Mouse (Mus musculus) cerebellum, postnatal 14 days (tissue): ENCODE data around the gene Rcan1.
"Not testable (repeated sequence)": the region's sequence is repeated elsewhere in the genome, so short reads cannot be mapped to it uniquely, and the experiment has no call there.

Experiments
- DNase-seq, 2 experiments: peaks; one replicate each; pipeline ENCODE4 v3.0.0; 2021; ENCODE audit warnings: mixed read lengths in 2 of 2

Gene Rcan1

GRCm38 (mm10) chr16:92430731-92431130, 39.9 kb downstream of the Rcan1 start:
- no peak for DNase-seq

DNA sequence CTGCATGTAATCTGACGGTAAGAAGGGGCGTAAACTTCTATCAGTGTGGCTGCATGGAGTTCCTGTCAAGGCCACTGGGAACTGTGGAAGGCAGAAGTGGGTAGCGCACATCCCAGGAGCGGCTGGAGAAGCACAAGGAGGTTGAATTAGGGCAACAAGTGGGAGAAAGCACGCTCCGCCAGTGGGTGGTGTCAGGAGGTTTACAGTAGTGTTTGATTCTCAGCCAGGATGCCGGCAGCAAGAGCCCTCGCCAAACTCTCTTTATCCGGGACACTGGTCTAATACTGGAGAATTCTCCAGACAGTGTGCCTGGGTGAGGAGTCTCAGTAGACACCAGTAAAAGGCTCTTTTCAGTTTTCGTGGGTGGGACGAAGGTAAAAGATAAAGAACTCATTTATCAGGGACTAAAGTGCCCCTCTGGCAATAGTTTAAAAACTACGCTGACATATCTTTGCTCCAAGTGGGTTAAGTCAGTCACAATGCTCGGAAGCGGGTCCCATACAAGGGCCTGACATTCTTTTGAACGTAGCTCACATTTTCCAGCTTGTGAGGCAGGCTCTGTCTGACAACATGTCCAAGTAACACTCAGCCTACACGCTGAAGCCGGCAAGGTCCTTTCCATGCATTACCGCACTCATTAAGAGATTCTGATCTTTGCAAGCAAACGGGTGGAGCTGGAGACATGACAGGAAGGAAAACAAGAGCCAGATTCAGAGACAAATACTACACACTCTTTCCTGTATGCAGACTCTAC, 42.3 kb downstream of the Rcan1 start:
- no peak for DNase-seq

DNA sequence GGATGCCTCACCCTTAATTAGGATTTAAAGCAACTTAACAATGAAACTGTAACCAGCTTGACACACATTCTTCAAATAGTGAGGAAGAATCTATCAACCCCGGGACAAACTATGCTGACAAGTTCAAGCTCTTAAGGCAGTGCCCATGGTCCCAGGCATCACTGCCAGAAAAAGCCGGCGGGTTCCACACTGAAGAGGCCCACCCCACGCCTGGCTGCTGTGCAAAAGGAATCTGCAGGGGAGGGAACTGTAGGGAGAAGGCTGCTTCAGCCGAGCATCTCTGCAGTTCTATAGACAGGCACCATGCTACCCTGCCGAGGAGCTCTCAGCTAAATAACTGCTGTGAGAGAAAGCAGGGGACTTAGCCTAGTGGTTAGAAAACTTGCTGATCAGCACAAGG, 44.0 kb downstream of the Rcan1 start:
- no peak for DNase-seq

- DNase-seq = no peak
Measured at GRCm38 (mm10) chr16:92425875-92426274, 44.8 kb downstream of the Rcan1 start.

- peak; percentile 40 to 50 for DNase-seq
Measured at GRCm38 (mm10) chr16:92423363-92423762, 47.3 kb downstream of the Rcan1 start.

DNA sequence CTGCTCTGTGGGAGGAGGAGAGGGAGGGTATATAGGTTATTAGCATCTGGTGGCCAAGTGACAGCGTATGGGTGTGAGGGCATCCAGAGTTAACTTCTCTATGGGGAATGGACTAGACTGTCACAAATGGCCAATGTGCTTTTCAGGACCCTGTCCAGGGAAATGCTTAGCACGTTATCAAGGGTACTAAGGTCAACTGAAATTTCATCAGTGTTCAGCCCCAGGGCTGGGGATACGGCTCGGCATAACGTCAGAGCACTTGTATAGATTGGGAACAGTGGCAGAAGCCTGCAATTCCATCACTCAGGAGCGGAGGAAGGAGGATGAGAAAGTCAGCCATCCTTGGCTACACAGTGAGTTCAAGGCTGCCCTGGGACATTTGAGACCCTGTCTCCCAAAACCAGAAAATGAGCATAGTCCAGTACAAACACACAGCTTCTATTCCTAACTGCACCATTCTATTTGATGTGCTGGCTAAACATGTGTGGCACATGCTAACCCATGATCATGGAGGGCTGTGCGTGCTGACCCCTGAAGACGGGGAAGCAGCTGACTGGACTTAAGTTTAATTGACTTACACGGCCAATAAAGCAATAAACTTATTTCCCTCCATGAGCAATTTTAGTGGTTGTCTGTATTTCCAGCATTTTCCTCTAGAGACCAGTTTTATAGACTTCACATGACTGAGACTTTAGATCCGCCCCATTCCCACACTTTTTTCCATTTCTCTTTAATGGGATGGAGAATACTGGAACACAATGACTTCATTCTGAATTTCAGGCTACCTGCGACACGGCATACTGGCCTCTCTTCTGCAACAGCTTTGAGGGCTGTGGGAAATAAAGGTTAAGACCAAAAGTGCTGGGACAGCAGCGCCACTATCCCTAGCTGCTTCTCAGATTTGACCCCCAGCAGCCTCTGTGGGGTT, 48.0 kb downstream of the Rcan1 start:
- no peak for DNase-seq

GRCm38 (mm10) chr16:92421147-92421934, 49.3 kb downstream of the Rcan1 start:
- DNase-seq = peak in 1 of 2 experiments; percentile 59

- no peak for DNase-seq
Measured at GRCm38 (mm10) chr16:92420641-92421040, 50.0 kb downstream of the Rcan1 start.

- no peak for DNase-seq
Measured at GRCm38 (mm10) chr16:92419099-92419498, 51.6 kb downstream of the Rcan1 start.

DNA sequence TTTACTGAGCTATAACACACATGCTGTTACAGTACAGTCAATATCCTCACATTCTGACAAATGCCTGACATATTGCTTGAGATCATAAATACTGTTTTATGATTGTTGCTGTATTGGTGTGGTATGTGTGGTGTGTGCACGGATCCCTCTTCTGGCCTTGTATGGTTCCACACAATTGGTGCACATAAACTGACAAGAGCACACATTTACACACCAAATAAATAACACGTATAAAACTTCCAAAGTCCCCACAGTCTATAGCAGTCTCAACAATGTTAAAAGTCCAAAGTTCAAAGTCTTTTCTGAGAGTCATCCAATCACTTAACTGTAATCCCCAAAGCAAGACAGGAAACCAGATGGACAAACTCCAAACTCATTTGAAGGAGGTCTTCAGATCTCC, 53.4 kb downstream of the Rcan1 start:
- no peak for DNase-seq

DNA sequence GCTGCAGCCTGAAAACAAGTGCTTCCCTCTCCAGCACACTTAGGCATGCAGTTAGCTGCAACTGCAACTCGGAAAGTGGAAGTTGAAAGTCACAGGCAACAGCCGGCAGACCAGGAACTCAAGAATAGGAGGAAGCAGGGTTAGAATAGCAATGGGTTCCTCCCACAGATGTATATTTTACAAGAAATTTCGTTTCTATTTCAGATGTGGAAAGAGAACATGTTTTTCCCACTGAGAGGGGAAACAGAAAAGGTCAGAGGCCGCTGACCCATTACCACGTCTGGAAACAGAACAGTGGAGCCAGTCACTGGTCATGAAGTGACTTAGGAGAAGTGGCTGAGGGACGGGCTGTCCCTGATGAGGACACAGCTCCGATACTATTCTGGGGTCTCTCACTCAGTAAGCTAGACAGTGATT, 55.0 kb downstream of the Rcan1 start:
- no peak for DNase-seq

- not testable (repeated sequence) for DNase-seq
Measured at GRCm38 (mm10) chr16:92415038-92415437, 55.6 kb downstream of the Rcan1 start.

GRCm38 (mm10) chr16:92412888-92413287, 57.8 kb downstream of the Rcan1 start:
- no peak for DNase-seq

DNA sequence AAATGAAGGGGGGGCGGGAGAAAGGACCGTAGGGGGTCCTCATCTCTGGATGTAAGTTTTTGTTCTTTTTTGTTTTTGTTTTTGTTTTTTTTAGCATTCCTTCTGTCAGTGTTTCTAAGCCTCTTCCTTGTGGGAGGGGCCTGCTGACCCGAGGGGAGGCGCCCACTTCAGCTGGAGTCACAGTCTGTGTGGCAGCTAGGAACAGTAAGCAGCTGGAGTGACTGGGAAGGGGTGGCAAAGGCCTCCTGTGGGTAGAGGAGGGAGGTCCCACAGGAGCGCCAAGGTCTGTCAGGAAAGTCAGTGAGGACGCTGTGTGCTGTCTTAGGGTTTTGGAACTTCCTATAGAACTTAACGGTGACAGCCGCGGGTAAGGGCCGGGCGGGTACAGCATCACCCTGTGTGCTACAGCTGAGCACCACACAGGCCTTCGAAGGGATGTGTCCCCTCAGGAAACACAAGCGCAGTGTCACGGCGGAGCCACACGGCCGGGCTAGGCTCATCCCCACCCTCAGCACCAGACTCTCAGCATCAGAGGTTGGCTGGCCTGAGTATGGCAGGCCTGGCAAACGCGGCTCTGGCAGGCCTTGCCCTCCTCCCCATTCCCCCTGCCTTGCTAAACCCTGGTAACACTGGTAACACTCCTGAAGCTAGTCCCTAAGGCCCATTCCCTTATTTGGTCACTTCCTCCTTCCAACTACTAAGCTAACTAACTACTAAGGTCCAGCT, 58.5 kb downstream of the Rcan1 start:
- no peak for DNase-seq

DNA sequence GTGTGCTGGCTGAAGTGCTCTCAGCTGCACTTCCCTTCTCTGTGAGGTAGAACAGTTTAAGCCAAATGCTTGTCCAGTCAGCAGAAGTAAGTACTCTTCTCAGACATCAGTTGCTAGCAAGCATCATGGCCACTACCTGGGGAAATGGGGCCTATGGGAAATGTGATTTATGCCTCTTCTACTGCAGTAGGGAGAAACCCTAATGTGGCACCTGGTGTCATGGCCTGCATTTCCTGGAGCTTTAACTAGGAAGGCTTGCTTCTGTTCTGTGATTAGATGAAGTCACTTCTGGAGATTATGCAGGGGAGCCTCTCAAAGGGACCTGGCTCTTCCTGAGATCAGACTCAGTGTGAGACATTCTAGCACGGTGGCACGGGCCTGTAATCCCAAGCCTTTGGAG, 60.3 kb downstream of the Rcan1 start:
- no peak for DNase-seq

- DNase-seq = no peak
Measured at GRCm38 (mm10) chr16:92407883-92408282, 62.8 kb downstream of the Rcan1 start.

DNA sequence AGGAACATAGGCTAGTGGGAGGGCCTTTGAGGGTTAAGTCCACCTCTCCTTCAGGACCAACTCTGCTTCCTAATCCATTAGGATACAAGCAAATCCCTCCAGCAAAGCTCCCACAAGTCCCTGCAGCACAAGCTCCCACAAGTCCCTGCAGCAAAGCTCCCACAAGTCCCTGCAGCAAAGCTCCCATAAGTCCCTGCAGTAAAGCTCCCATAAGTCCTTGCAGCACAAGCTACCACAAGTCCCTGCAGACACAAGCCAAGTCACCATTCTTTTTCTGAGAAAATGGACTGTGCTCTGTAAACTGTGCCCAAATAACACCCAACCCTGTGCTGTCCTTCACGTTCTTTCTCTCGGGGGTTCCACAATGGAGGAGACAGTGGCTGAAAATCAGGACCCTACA, 66.5 kb downstream of the Rcan1 start:
- DNase-seq = no peak

DNA sequence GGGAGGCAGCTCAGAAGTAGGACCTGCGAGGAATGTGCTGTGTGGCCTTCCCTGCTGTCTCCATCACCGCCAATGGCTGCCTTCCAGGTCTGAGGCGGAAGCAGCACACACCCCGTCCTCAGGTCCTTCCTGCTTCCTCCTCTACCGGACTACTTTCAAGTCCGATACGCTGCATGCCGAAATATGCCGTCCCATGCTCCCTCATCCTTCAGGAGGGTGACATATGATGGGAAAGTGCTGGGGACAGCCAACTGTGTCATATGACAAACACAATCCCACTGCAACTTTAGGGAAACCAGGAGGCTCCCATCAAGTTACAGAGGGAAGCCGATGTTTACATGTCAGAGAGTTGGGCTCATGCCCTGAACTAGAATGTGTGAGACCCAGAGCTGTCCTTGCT, 67.6 kb downstream of the Rcan1 start:
- DNase-seq = peak in 1 of 2 experiments; percentile 40

DNA sequence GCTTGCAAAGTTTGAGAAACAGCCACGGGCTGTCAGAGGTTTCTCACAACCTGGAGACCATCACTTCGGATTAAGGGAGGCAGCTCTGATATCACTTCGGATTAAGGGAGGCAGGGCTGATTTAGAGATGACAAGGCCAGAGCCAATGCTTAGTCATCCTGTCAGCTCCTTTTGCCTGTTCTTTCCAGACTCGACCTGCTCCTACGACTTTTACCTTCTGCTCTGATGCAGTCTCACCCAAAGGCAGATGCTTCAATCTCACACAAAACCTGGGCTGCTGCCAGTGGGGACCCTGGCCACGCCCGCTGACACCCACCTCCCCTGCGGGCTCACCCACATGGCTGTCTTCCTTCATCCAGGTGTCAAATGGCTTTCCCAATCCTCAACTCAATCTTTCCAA, 68.5 kb downstream of the Rcan1 start:
- DNase-seq = no peak

DNA sequence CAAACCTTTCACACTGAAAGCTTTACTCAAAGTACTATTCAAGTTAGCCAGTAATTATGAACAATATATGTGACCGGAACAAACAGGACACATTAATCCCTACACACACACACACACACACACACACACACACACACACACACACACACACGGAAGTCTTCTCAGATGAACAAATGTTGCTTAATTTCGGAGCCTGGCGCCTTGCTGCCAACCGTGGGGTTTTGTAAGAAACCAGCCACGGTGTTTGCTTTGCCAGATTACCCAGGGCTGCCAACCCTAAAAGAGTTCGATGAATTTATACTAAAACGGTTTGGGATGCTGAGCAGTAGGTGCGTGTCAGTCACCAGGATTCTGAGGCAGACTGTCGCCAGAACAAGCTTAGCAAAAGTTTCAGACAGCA, 69.5 kb downstream of the Rcan1 start:
- DNase-seq = no peak

DNA sequence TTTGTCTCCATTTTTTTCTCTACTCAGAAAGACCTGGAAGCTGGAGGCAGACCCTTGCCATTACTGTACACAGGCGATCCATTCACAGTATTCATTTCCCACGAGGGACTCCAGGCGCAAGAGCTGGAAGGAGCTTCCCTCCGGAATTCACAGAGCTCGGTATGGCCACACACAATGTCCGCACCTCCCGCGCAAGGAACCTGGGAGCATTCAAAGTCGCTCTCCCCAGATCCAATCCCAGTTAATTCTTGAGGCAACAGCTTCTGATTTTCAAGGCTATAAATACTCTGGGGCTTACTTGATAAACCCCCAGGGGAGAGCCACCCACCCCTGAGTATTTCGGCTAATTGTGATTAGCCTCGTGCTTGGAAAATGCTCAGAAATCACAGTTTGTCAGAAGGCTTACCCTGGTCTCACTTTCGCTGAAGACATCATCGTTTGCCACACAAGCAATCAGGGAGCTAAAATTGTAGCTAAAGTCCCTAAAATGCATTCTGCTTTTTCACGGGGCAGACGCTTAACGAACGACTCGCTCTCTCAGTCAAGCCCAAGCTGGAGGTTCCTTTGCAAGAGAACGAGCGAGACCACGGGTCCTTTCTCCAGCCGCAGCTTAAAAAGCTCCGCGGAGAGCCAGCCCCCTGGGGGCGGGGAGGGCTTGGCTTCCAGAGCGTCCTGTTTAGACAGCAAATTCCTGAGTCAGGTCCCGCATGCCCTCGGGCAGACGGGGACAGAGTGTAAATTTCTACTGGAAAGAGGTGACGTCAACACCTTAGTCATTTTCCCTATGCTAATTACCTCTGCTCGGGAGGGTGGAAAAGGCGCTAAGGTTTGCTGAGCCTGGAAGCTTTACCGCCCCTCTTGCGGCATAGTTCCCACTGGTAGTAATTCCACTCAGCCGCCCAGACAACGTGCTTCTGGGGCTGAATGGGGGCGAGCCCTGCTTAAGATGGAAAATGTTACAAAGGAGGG, 70.9 kb downstream of the Rcan1 start:
- DNase-seq = peak; percentile 69 to 73
